Mouse (Mus musculus): ENCODE results near the gene Kcnn1. TPM values are rescaled to one million over a fixed set of nuclear protein-coding genes. Genes with fewer than 3 reads are reported as not detected.

Gene Kcnn1
- total RNA-seq, 1 experiment from 2014 or later: 1.5 TPM

DNA sequence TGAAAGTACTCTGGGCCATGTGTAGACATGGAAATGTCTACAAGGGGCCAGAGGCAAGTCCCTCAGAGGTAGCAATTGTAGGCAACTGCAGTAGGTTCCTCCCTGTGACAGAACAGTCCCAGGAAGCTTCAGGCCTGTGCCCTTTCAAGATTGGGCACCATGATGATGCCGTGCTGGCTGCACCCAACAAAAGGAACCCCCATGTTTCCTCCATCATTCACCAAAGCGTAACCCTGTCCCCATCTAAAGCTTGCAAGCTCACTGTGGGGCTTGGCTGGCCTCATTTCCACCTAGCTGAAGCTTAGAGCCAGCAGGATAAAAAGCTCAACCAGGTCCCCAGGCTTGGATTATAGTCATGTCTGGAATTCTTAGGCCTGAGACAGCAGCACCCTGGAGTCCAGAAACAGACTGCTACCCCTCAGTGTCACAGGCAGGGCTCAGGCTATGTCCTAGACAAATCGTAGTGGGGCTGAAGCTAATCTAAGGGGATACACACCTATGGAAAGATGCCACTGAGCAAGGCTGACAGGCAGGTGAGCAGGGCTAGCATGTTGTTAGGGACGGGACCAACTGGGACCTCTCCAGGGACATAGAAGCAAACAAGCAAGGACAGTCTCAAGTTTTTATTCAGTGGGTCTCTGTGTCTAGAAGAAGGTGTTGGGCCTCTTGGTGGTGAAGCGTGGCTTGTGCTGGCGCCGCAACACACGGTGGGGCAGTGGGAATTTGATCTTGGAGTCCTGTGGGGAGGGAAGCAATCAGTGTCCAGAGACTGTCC is 31.9 kb upstream of the Kcnn1 start:
- ATAC-seq (replicated peaks in 1 of 2; ENCODE audit: insufficient read depth in 1 of 2, low FRiP score in 2 of 2, low TSS enrichment in 1 of 2, low read depth in 1 of 2, poor library complexity in 2 of 2, severe bottlenecking in 2 of 2): no peak

DNA sequence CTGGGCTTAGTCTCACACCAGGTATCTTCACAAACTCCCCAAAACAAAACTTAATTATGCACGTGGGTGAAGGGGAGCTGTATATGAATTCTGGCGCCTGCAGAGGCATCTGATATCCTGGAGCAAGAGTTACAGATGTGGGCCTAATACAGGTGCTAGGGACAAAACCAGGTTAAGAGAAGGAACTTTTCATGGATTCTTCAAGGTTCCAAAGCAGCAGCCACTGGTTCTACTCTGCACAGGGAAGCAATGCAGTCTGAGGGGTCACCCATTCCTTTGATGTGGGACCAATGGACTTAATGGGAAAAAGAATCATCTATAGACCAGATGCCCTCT is 31.3 kb upstream of the Kcnn1 start:
- no peak for ATAC-seq (replicated peaks in 1 of 2; ENCODE audit: insufficient read depth in 1 of 2, low FRiP score in 2 of 2, low TSS enrichment in 1 of 2, low read depth in 1 of 2, poor library complexity in 2 of 2, severe bottlenecking in 2 of 2)

DNA sequence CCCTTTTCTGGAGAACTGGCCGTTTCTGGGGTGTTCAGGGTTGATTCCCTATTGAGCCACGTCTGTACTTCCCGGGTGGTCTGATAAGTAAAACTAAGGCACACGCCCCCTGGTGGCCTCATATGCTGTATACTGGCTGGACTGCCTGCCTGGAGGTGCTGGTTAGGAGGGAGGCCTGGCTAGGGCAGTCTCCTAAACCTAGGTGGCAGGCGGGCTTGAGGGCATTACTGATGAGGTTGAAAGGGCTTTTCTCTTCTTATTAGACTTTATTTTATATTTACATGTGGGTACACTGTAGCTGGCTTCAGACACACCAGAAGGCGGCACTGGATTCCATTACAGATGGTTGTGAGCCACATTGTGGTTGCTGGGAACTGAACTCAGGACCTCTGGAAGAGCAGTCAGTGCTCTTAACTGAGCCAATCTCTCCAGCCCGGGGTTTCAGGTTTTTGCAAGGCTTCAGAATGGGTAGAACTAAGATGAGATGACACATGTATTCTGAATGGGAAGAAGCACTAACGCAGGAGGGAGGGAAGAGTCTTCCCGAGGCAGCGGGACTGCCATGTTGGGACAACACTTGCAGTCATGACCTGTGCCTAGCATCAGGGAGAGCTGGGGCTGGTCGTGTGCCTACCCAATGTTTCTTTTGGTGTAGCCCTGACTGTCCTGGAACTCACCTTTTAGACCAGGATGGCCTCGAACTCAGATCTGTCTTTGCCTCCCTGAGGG is 30.8 kb upstream of the Kcnn1 start:
- ATAC-seq (replicated peaks in 1 of 2; ENCODE audit: insufficient read depth in 1 of 2, low FRiP score in 2 of 2, low TSS enrichment in 1 of 2, low read depth in 1 of 2, poor library complexity in 2 of 2, severe bottlenecking in 2 of 2): peak; percentile 15 to 44; a peak in 2 of 4 replicates

DNA sequence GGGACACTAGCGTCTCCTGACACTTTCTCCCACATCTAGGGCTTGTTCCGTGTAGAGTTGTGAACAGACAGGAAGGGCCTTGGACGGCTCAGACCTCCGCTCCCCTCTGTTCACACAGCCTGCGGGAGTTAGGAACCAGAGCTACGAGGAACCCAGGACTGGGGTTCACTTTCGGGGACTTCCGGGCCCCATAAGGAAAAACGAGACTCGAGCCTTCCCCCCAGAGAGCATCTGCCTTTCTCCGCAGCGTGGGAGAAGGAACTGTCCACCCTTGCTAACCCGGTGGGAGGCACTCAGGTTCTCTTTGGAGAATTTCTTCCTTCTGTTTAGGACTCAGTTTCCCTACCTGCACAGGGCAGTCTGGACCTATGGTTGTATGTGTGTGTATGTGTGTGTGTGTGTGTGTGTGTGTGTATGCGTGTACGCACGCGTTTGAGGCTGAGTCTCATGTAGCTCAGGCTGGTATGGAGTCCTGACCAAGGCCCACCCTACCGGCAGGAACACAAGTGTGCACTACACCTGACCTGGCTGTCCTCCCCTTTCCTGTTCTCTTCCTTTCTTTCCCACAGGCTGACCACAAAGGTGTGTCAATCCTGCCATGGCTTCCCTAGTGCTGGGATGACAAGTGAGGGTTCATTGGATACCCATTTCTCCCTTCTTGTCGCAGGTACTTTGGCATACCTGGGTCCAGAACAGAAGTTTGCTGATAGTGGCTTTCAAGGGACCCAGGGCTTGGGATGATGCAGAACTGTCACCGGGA is 30.0 kb upstream of the Kcnn1 start:
- no peak for ATAC-seq (replicated peaks in 1 of 2; ENCODE audit: insufficient read depth in 1 of 2, low FRiP score in 2 of 2, low TSS enrichment in 1 of 2, low read depth in 1 of 2, poor library complexity in 2 of 2, severe bottlenecking in 2 of 2)

DNA sequence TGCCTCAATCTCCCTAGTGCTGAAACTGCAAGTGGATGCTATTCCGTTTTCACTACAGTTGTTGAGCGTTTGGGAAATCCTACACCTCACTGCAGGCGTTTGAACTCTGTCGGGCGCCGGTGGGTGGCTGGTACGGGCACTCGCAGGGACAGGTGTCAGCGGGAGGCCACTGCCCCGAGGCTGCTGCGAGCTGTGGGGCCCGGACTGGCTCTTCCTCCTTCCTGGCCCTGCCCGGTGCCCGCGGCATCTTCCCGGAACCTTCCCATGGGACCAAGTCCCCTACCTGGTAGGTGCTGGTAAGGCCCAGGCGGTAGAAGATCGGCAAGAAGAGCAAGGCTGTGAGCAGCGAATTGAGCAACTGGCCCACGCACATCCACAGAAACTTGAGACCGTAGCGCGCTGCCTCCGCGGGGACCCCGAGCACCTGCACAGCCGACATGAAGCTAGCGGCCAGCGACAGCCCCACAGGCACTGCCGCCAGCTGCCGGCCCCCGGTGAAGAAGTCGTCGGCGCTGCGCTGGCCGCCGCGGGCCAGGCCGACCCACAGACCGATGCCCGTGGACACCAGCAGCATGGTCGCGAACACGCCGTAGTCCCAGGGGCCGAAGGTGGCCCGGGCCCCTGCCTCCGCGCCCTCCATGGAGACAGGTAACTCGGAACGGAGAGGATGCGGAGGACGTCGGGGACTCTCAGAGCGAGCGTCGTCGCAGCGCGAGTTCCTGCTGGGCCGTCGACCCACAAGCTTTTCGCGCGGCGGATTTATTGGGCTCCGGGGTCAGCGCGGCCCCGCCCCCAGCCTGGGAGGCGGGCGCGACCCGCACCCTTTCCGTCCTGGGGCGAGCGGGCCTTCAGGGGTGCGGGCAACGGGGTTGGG is 29.2 kb upstream of the Kcnn1 start, which contains the start of gene Slc5a5:
Gene Slc5a5, minus strand, starts transcription at position 736 of the 874 bp plus-strand sequence.
- ATAC-seq (replicated peaks in 1 of 2; ENCODE audit: insufficient read depth in 1 of 2, low FRiP score in 2 of 2, low TSS enrichment in 1 of 2, low read depth in 1 of 2, poor library complexity in 2 of 2, severe bottlenecking in 2 of 2): no peak

DNA sequence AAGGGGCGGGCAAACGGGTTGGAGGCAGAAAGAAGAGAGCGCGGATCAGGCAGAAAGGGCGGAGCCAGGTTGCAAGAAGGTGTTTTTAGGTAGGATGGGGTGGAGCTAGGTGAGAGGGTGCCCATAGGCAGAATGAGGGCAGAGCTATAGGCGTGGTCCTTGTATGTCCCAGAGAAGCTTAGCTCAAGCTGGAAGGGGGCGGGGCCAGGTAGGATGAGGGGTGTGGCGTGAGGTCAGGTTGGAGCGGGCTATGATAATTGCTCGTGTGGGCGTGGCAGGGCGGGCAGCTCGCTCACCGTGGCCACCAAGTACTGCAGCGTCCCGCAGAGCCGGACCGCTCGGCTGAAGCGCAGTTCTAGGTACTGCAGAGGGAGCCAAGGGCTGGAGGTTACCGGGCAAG is 28.3 kb upstream of the Kcnn1 start:
- ATAC-seq (replicated peaks in 1 of 2; ENCODE audit: insufficient read depth in 1 of 2, low FRiP score in 2 of 2, low TSS enrichment in 1 of 2, low read depth in 1 of 2, poor library complexity in 2 of 2, severe bottlenecking in 2 of 2): 0 out of 4 replicates have a peak, but pooled peaks of 1 of the 2 experiments have one; percentile 18

DNA sequence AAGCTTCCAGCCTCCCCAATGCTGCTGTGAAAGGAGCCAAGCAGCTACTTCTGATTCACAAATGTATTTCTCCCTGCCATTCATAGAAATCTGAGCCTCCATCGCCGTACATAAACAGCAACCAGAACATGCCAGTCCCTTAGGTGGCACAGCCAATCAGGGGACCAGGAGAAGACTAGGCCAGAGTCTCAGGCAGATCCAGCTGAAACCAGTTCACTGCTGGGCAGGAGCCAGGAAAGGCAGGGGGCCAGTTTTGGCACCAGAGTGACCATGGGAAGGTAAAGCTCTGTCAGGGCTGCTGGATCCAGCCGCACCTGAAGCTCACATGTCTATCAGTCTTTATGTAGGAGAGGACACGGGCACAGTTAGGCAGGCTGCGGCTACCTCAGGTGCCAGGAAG is 27.6 kb upstream of the Kcnn1 start:
- ATAC-seq (replicated peaks in 1 of 2; ENCODE audit: insufficient read depth in 1 of 2, low FRiP score in 2 of 2, low TSS enrichment in 1 of 2, low read depth in 1 of 2, poor library complexity in 2 of 2, severe bottlenecking in 2 of 2): no peak

DNA sequence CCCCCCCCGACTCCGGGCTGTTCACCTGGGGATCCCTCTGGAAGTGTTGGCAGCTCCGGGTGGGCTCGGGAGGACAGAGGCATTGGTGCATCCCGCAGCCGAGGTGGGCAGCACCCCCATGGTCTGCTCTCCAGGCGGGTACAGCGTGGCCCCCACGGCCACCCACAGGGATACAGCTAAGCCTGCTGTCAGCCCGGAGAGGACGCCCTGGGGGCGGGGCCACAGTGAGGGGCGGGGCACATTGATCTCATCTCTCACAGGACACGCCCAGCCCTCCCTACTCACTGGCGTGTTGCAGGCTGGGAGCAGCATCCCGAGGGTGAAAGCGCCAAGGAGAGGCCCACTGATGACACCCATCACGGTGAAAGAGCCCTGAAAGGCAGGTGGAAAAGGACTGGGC is 24.6 kb upstream of the Kcnn1 start:
- no peak for ATAC-seq (replicated peaks in 1 of 2; ENCODE audit: insufficient read depth in 1 of 2, low FRiP score in 2 of 2, low TSS enrichment in 1 of 2, low read depth in 1 of 2, poor library complexity in 2 of 2, severe bottlenecking in 2 of 2)

DNA sequence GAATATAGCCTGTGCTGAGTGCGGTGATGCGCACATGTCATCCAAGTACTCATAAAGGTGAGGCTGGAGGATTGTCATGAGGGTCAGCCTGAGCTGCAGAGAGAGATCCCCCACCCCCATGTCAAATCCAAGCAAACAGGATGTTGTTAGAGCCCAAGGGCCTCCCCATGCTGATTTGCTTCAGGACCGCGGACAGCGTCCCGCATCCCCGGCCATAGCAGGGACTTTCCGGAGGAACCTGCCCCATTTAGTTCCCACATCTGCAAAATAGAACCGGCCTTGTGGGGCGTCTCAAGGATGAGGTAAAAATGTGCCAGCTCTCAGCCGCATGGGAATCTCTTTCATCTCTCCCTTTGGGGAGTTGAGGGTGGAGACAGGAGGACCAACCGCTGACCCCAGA is 22.6 kb upstream of the Kcnn1 start:
- ATAC-seq (replicated peaks in 1 of 2; ENCODE audit: insufficient read depth in 1 of 2, low FRiP score in 2 of 2, low TSS enrichment in 1 of 2, low read depth in 1 of 2, poor library complexity in 2 of 2, severe bottlenecking in 2 of 2): peak; percentile 53 to 57; a peak in 3 of 4 replicates

DNA sequence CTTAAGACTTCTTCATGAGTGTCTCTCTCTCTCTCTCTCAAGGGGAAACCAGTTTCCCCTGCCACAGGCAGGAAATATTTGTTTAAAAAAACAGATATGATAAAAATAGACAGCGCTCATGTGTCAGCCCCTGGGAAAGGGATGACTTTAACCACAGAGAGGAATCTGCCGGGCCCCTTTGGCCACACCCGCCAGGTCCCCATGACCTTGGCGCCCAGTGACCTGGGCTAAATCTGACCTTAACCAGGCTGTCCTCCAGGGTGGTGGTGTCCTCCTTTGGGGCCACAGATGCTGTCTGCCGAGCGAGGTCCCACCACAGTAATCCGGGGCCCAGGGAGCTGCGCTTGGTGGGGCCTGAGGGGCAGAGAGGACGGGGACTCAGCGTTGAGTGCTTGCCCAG is 21.6 kb upstream of the Kcnn1 start:
- no peak for ATAC-seq (replicated peaks in 1 of 2; ENCODE audit: insufficient read depth in 1 of 2, low FRiP score in 2 of 2, low TSS enrichment in 1 of 2, low read depth in 1 of 2, poor library complexity in 2 of 2, severe bottlenecking in 2 of 2)

DNA sequence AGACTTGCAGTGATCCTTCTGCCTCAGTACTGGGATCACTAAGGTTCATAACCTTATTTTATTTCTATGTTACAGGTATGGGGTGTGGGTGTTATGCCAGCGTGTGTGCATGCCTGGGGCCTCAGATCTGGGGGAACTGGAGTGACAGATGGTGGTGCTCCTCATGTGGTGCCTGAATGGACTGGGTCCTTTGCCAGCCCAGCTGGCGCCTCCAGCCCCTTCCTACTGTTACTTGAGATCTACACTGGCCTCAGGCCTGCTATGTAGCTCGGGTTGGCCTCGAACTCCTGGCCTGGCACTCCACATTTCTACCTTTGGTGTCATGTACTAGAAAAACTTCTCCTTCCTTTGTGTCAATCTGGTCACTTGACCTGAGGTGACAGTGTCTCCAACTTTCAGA is 21.1 kb upstream of the Kcnn1 start:
- ATAC-seq (replicated peaks in 1 of 2; ENCODE audit: insufficient read depth in 1 of 2, low FRiP score in 2 of 2, low TSS enrichment in 1 of 2, low read depth in 1 of 2, poor library complexity in 2 of 2, severe bottlenecking in 2 of 2): no peak

DNA sequence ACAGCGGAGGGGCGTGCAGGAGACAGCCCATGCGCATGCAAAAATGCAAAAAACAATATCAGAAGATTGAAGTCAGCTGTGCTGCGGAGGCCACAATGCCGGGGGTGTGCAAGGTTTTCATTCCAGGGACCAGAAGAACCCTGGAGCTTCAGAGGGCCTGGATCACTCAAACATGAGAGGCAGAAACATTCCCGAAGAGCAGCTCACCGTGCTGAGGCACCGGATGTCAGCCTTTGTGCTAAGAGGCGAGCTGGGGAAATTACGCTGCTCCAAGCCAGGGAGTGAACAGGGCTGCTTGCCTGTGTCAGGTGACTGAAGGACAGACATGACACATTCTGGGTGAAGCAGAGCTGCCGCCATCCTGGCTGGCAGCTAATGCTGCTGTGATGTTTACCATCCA is 17.5 kb upstream of the Kcnn1 start:
- ATAC-seq (replicated peaks in 1 of 2; ENCODE audit: insufficient read depth in 1 of 2, low FRiP score in 2 of 2, low TSS enrichment in 1 of 2, low read depth in 1 of 2, poor library complexity in 2 of 2, severe bottlenecking in 2 of 2): no peak

DNA sequence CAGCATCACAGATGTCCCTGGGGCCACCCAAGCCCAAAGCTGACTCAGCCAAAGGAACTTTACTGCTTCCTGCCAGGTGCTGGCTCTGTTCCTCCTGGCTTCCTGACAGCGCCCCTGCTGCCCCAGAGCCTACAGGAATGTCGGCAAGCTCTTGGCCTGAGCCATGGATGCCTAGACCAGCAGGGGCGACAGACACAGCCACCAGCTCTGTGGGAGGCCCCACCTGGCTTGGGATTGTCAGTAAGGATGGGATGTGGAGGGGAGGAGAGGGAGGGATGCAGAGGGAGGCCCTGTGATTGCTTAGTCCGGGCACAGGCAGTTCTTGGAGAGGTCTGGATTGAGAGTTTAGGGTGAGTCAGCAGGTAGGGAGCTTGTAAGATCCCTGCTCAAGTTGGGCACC is 17.1 kb upstream of the Kcnn1 start:
- ATAC-seq (replicated peaks in 1 of 2; ENCODE audit: insufficient read depth in 1 of 2, low FRiP score in 2 of 2, low TSS enrichment in 1 of 2, low read depth in 1 of 2, poor library complexity in 2 of 2, severe bottlenecking in 2 of 2): peak in 1 of 2 experiments; percentile 44; a peak in 1 of 4 replicates

DNA sequence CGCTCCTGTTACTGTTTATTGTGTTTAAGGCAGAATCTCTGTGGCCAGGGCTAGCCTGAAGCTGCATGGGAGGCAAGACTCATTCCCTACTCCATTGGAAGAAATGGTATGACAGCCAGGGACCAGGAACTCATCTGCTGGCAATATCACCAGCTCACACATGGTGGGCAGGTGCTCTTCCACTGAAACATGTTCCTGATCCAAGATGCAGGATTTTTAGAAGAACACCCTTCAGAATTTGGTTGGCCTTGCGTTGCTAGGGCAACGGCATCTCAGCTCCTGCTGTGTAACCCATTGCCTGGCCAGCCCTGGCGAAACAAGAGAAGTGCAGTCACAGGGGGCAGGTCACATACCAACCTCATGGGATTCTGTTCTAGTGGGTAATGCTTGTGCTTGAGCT is 16.4 kb upstream of the Kcnn1 start:
- no peak for ATAC-seq (replicated peaks in 1 of 2; ENCODE audit: insufficient read depth in 1 of 2, low FRiP score in 2 of 2, low TSS enrichment in 1 of 2, low read depth in 1 of 2, poor library complexity in 2 of 2, severe bottlenecking in 2 of 2)

DNA sequence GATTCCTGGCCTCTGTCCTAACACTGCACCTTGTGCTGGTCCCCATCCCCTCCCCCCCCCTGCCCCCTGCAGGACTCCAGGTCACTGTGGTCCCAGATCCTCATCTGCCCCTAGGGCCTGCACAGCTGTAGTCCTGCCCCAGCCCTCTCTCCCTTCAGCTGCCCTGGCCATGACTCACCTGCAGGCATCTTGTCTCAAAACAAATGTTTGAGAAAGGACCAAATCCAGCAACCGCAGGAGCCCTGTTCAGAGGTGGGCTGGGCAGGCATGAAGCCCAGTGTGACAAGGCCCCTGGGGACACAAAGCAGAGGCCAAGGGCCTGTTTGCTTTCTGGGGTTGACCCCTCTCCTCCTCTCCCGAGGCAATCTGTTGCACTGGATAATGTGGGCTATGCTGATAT is 15.1 kb upstream of the Kcnn1 start:
- ATAC-seq (replicated peaks in 1 of 2; ENCODE audit: insufficient read depth in 1 of 2, low FRiP score in 2 of 2, low TSS enrichment in 1 of 2, low read depth in 1 of 2, poor library complexity in 2 of 2, severe bottlenecking in 2 of 2): no peak

DNA sequence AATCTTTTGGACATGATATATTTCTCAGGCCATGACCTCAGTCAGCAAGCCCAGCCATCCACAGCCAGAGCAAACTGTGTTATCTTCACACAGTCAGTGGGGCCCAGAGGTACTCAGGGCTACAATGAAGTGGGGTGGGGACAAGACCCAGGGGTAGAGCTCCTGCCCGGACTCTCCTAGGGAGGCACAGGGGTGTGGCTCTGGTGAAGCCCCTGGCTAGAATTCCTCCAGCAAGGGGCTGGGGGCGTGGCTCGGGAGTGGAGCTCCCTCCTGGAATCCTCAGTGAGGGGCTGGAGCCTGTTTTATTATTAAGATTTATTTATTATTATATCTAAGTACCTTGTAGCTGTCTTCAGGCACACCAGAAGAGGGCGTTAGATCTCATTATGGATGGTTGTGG is 13.3 kb upstream of the Kcnn1 start:
- ATAC-seq (replicated peaks in 1 of 2; ENCODE audit: insufficient read depth in 1 of 2, low FRiP score in 2 of 2, low TSS enrichment in 1 of 2, low read depth in 1 of 2, poor library complexity in 2 of 2, severe bottlenecking in 2 of 2): no peak

DNA sequence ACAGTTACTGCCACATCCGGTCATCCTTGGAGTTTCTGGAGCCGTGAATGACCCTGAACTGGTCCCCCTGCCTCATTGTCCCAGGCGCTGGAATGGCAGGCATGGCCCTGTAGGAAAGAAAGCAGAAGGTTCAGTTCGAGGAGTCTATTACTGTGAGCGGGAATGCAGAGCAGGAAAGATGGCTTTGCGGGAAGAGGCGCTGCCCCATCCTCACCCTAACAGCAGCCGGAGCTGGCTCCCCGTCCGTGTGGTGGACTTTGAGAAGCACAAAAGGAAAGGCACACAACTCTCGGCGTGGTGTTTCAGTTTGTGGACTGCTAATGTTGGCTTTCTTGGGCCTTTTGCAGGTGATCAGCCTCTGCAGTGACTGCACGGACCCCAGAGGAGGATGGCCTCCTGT is 11.4 kb upstream of the Kcnn1 start:
- ATAC-seq (replicated peaks in 1 of 2; ENCODE audit: insufficient read depth in 1 of 2, low FRiP score in 2 of 2, low TSS enrichment in 1 of 2, low read depth in 1 of 2, poor library complexity in 2 of 2, severe bottlenecking in 2 of 2): no peak

All from hematopoietic stem cell, adult 5-6 weeks (primary cell).